Mouse (Mus musculus): ENCODE results near the gene Hoxb9. TPM values are rescaled to one million over a fixed set of nuclear protein-coding genes. Genes with fewer than 3 reads are reported as not detected.

The Hoxb9 gene
- polyA plus RNA-seq, 1 experiment from 2014 or later, result 0.09 TPM

DNA sequence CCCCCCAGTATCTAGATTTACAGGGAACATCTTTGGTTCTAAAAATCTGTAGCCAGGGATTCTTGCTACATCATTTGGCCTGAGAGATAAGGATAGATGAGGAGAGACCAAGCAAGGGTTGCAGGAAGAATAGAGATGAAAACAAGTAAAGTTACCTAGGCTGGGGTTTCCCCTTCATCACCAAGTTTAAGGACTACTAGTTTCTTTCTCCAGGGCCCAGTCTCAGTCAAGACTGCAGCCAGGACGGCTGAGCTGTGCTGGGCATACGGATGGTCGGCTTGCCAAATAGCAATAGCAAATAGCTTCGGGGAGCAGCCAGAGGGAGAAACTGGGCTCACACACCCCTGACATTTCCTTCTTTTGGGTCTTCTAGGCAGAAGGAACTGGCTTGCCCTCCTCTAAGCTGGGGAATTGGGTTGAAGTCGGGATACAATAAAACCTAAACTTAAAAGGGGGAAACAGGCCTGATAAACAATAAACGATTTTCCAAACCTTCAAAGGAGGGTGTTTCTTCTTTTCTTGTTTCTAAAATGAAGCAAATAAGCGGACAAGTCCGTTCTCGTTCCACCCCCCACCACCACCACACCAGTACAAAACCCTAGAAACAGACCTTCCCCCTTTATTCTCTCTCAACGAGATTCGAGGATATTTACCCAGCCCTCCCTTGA lies 26.8 kb downstream of the Hoxb9 start:
- Histone ChIP-seq H3K36me3 (ENCODE audit: control insufficient read depth, insufficient read depth, low read length) (no peaks in the 10 kb centered on the region), H3K9me3 (replicated peaks; ENCODE audit: control insufficient read depth, low read length) (no peaks in the 10 kb centered on the region), H3K9ac (ENCODE audit: low read depth, low read length) (no peak overlapping the region), H3K27ac (ENCODE audit: low read depth, low read length) (no peak overlapping the region), H3K27me3 (ENCODE audit: control insufficient read depth, insufficient read depth, low read length) (peaks cover 100% of the 10 kb centered on the region), H3K4me1 (ENCODE audit: control insufficient read depth, insufficient read depth, low read length) (peaks cover 12% of the 10 kb centered on the region), H3K4me2 (no peak overlapping the region), H3K4me3 (ENCODE audit: low read depth, low read length) (no peak overlapping the region)
- no peak for ATAC-seq (replicated peaks; ENCODE audit: insufficient number of reproducible peaks, low FRiP score, low TSS enrichment)
- 4% methylated on average over 11 of the region's 11 CpGs for WGBS (ENCODE audit: insufficient replicate concordance)

DNA sequence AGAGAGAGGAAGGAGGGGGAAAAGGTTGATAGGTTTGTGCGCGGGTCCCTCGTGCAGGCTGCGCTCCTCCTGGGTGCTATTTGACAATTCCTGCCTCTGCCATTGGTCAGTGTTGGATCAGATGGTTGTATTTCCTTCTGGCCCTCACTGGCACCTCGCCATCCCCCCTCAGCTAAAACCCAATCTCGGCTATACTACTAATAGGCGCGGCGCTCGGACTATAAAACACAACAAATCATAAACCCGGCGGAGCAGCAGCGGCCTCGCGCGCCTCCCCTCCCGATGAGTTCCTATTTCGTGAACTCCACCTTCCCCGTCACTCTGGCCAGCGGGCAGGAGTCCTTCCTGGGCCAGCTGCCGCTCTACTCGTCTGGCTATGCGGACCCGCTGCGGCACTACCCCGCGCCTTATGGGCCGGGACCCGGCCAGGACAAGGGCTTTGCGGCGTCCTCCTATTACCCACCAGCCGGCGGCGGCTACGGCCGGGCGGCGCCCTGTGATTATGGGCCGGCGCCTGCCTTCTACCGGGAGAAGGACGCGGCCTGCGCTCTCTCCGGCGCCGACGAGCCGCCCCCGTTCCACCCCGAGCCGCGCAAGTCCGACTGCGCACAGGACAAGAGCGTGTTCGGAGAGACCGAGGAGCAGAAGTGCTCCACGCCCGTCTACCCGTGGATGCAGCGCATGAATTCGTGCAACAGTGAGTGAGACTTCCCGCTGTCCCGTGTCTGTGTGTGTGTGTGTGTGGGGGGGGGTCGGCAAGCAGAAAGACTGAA lies 27.8 kb downstream of the Hoxb9 start:
- whole genome bisulfite sequencing (ENCODE audit: insufficient replicate concordance), result under 1% methylated on average over 66 of the region's 66 CpGs
- 0 out of 2 replicates have a peak overlapping the region, but pooled peaks have one; percentile 5 for H3K9ac ChIP-seq (ENCODE audit: low read depth, low read length)
- no peak for ATAC-seq (replicated peaks; ENCODE audit: insufficient number of reproducible peaks, low FRiP score, low TSS enrichment)

DNA sequence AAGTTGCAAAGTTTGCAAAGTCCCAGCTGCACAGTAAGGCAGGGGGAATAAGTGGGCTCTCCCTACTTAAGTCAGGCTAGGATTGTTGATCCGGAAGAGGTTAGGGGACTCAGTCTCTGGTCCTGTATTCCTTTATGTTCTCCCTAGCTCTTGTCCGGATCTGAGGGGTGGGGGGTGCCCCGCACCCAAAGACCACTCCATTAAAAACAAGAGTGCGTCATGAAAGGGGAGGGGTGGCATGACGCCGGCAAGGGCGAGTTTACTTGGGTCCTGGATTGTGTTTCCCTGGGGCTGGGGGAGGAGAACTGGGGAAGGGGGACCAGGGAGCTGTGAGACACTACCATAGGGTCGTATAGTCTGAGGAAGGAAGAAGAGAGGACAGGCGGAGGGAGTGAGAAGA lies 28.5 kb downstream of the Hoxb9 start:
- H3K4me3 ChIP-seq (ENCODE audit: low read depth, low read length), result no peak overlapping the region
- WGBS (ENCODE audit: insufficient replicate concordance), result under 1% methylated on average over 9 of the region's 9 CpGs
- H3K4me1 ChIP-seq (ENCODE audit: control insufficient read depth, insufficient read depth, low read length), result peaks cover 12% of the 10 kb centered on the region
- no peaks in the 10 kb centered on the region for H3K9me3 ChIP-seq (replicated peaks; ENCODE audit: control insufficient read depth, low read length)
- no peak overlapping the region for H3K9ac ChIP-seq (ENCODE audit: low read depth, low read length)
- H3K27me3 ChIP-seq (ENCODE audit: control insufficient read depth, insufficient read depth, low read length), result peaks cover 100% of the 10 kb centered on the region
- ATAC-seq (replicated peaks; ENCODE audit: insufficient number of reproducible peaks, low FRiP score, low TSS enrichment), result no peak
- H3K27ac ChIP-seq (ENCODE audit: low read depth, low read length), result no peak overlapping the region
- H3K36me3 ChIP-seq (ENCODE audit: control insufficient read depth, insufficient read depth, low read length), result no peaks in the 10 kb centered on the region
- H3K4me2 ChIP-seq, result peak overlapping the region; percentile 32; the same call in 1 of the 2 replicates

More for the DNA sequence above, 27.8 kb downstream of the Hoxb9 start:
- Histone ChIP-seq H3K9me3 (replicated peaks; ENCODE audit: control insufficient read depth, low read length) (no peaks in the 10 kb centered on the region), H3K27me3 (ENCODE audit: control insufficient read depth, insufficient read depth, low read length) (peaks cover 100% of the 10 kb centered on the region), H3K36me3 (ENCODE audit: control insufficient read depth, insufficient read depth, low read length) (no peaks in the 10 kb centered on the region), H3K4me1 (ENCODE audit: control insufficient read depth, insufficient read depth, low read length) (peaks cover 12% of the 10 kb centered on the region), H3K4me3 (ENCODE audit: low read depth, low read length) (peak overlapping the region; percentile 32), H3K27ac (ENCODE audit: low read depth, low read length) (no peak overlapping the region), H3K4me2 (peak overlapping the region; percentile 54)

DNA sequence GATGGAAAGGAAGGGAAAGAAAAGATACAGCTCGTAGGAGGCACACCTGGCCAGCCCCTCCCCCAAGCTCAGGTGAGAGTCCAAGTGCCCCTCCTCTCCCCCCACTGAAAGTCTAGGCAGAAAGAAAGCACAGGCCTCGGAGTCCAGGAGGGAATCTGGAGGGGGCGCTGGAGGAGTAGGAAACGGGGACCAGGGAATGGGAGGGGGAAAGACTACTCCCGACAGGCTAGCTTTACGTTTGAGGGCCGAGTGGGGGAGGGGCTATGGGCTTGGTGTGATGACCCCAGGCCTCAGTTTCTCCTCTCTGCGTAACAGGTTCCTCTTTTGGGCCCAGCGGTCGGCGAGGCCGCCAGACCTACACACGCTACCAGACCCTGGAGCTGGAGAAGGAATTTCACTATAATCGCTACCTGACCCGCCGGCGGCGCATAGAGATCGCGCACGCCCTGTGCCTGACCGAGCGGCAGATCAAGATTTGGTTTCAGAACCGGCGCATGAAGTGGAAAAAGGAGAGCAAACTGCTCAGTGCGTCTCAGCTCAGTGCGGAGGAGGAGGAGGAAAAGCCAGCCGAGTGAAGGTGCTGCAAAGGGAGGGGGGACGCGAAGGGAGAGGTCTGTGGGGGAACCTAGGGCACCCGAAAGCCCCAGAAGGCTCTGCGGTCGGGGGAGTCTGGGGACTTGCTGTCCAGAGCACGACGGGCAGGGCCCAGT lies 29.3 kb downstream of the Hoxb9 start:
- Histone ChIP-seq H3K4me3 (ENCODE audit: low read depth, low read length) (peak overlapping the region; percentile 26), H3K9me3 (replicated peaks; ENCODE audit: control insufficient read depth, low read length) (no peaks in the 10 kb centered on the region), H3K9ac (ENCODE audit: low read depth, low read length) (no peak overlapping the region), H3K4me1 (ENCODE audit: control insufficient read depth, insufficient read depth, low read length) (peaks cover 9% of the 10 kb centered on the region), H3K27me3 (ENCODE audit: control insufficient read depth, insufficient read depth, low read length) (peaks cover 100% of the 10 kb centered on the region), H3K36me3 (ENCODE audit: control insufficient read depth, insufficient read depth, low read length) (no peaks in the 10 kb centered on the region), H3K4me2 (peak overlapping the region; percentile 32), H3K27ac (ENCODE audit: low read depth, low read length) (no peak overlapping the region)
- ATAC-seq (replicated peaks; ENCODE audit: insufficient number of reproducible peaks, low FRiP score, low TSS enrichment), result no peak
- WGBS (ENCODE audit: insufficient replicate concordance), result 2% methylated on average over 34 of the region's 35 CpGs

DNA sequence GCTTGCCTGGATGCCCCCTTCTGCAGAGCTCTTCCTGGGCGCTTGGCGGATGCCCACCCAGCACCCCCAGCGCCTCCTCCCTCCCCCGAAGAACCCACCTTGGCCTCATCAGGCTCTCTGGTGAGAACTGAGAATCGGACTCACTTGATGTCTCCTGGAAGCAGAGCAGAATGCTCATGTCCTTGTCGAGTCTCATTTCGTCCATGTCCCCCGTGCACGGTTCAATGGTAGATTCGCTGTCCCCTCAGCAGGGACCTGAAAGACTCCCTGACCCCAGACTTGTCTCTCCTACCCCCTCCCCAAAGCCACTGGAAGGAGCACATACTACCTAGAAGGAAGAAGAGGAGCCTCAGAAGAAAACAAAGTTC lies 29.8 kb downstream of the Hoxb9 start:
- Histone ChIP-seq H3K4me3 (ENCODE audit: low read depth, low read length) (peak overlapping the region; percentile 26; the same call in 1 of the 2 replicates), H3K4me2 (peak overlapping the region; percentile 32)

DNA sequence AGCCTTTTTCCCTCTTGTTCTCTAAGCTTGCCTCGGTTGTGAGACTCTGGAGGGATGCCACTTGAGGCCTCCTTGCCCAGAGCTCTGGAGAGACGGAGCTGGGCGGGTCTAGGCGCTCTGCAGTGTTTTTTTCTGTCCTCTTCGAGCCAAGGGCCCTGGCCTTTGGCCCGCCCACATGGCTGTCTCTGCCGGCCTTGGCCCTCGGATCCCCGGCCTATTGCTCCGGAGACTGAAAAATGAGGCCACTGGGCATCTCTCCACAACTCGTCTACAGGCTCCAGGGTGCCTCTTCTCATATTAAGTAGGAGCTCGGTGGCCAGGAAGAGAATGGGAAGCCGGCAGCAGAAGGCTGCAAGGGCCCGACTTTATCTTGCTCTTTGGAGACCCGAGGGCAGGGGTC lies 30.6 kb downstream of the Hoxb9 start:
- no peak for ATAC-seq (replicated peaks; ENCODE audit: insufficient number of reproducible peaks, low FRiP score, low TSS enrichment)

More for the DNA sequence above, 29.8 kb downstream of the Hoxb9 start:
- Histone ChIP-seq H3K27me3 (ENCODE audit: control insufficient read depth, insufficient read depth, low read length) (peaks cover 100% of the 10 kb centered on the region), H3K9me3 (replicated peaks; ENCODE audit: control insufficient read depth, low read length) (no peaks in the 10 kb centered on the region), H3K9ac (ENCODE audit: low read depth, low read length) (no peak overlapping the region), H3K36me3 (ENCODE audit: control insufficient read depth, insufficient read depth, low read length) (no peaks in the 10 kb centered on the region), H3K4me1 (ENCODE audit: control insufficient read depth, insufficient read depth, low read length) (peaks cover 9% of the 10 kb centered on the region; the same call in 1 of the 2 replicates), H3K27ac (ENCODE audit: low read depth, low read length) (no peak overlapping the region)
- no peak for ATAC-seq (replicated peaks; ENCODE audit: insufficient number of reproducible peaks, low FRiP score, low TSS enrichment)
- 4% methylated on average over 7 of the region's 10 CpGs for WGBS (ENCODE audit: insufficient replicate concordance)

DNA sequence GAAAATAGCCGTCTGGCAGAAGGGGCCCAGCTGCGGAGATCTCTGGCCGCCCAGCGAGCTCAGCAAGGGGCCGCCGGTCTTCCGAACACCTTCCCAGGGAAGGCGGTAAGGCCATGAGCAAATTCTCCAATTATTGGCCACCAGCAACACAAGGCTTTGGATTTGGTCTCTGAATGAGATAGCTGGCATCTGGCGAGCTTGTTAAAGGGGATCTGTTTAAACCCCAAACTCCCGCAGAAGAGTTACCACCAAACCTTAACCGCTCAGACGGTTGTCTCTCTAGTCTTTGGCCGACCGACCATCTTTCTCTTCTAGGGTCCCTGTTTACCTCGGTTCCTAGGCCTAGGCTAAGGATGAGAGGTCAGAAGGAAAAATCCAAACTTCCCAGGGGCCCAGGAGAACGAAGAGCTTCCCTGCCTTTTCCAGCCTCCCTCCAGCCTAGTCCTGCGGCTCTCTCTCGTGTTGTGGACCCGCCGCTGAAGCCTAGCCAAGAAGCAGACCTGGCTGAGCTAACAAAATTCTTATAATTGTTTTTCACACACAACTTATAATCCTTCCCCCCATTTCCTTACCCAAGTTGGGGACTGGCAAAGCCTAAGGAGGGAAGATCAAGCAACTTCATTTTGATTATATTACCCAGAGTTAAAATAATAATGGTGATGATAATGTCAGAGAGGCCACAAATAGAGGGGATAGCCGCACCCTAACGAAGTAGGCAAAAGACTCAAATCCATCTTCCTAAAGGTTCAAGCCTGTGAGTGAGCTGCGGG lies 31.3 kb downstream of the Hoxb9 start:
- H3K4me2 ChIP-seq, result no peak overlapping the region
- no peak overlapping the region for H3K9ac ChIP-seq (ENCODE audit: low read depth, low read length)
- peaks cover 100% of the 10 kb centered on the region for H3K27me3 ChIP-seq (ENCODE audit: control insufficient read depth, insufficient read depth, low read length)
- 0 out of 2 replicates have a peak overlapping the region, but pooled peaks have one; percentile 11 for H3K4me3 ChIP-seq (ENCODE audit: low read depth, low read length)
- H3K36me3 ChIP-seq (ENCODE audit: control insufficient read depth, insufficient read depth, low read length), result no peaks in the 10 kb centered on the region
- WGBS (ENCODE audit: insufficient replicate concordance), result 7% methylated on average over 23 of the region's 23 CpGs
- H3K9me3 ChIP-seq (replicated peaks; ENCODE audit: control insufficient read depth, low read length), result no peaks in the 10 kb centered on the region
- no peak overlapping the region for H3K27ac ChIP-seq (ENCODE audit: low read depth, low read length)
- peaks cover 9% of the 10 kb centered on the region; the same call in 1 of the 2 replicates for H3K4me1 ChIP-seq (ENCODE audit: control insufficient read depth, insufficient read depth, low read length)
- no peak for ATAC-seq (replicated peaks; ENCODE audit: insufficient number of reproducible peaks, low FRiP score, low TSS enrichment)

More for the DNA sequence above, 30.6 kb downstream of the Hoxb9 start:
- WGBS (ENCODE audit: insufficient replicate concordance), result 3% methylated on average over 15 of the region's 15 CpGs
- no peak overlapping the region for H3K27ac ChIP-seq (ENCODE audit: low read depth, low read length)
- H3K9me3 ChIP-seq (replicated peaks; ENCODE audit: control insufficient read depth, low read length), result no peaks in the 10 kb centered on the region
- H3K27me3 ChIP-seq (ENCODE audit: control insufficient read depth, insufficient read depth, low read length), result peaks cover 100% of the 10 kb centered on the region
- H3K36me3 ChIP-seq (ENCODE audit: control insufficient read depth, insufficient read depth, low read length), result no peaks in the 10 kb centered on the region
- H3K9ac ChIP-seq (ENCODE audit: low read depth, low read length), result no peak overlapping the region
- H3K4me3 ChIP-seq (ENCODE audit: low read depth, low read length), result no peak overlapping the region
- H3K4me1 ChIP-seq (ENCODE audit: control insufficient read depth, insufficient read depth, low read length), result peaks cover 9% of the 10 kb centered on the region; the same call in 1 of the 2 replicates
- no peak overlapping the region; the same call in 1 of the 2 replicates for H3K4me2 ChIP-seq
